Mouse (Mus musculus) spleen, adult 2 months (tissue): ENCODE measurements around the gene Neurl1a. TPM values are rescaled to one million over a fixed set of nuclear protein-coding genes. Genes with fewer than 3 reads are reported as not detected.
"Not testable (repeated sequence)": the region's sequence is repeated elsewhere in the genome, so short reads cannot be mapped to it uniquely, and the experiment has no call there.

Source experiments
- DNase-seq, 2 experiments: peaks; one replicate each; pipeline versions ENCODE4 v3.0.0 to v3.0.0-alpha.2; 2012 to 2021; ENCODE audit warnings: low spot score in 2 of 2, low read depth in 1 of 2
- H3K27ac ChIP-seq: fragments of 200-500 bp; 2 replicates; pipeline ENCODE4 v1.5.1; 2012; ENCODE audit warnings: low read length, inconsistent platforms; ENCODE audit not compliant: insufficient read depth
- H3K27me3 ChIP-seq: fragments of 200-500 bp; 2 replicates; pipeline ENCODE4 v1.6.1; 2012; ENCODE audit warnings: mild to moderate bottlenecking, moderate library complexity, low read length, inconsistent platforms; ENCODE audit not compliant: control insufficient read depth, insufficient read depth
- H3K36me3 ChIP-seq: fragments of 200-500 bp; 2 replicates; pipeline ENCODE4 v1.6.1; 2012; ENCODE audit warnings: mild to moderate bottlenecking, low read length, inconsistent platforms; ENCODE audit not compliant: control insufficient read depth, insufficient read depth
- H3K4me1 ChIP-seq: fragments of 200-500 bp; 2 replicates; pipeline ENCODE4 v1.6.1; 2011; ENCODE audit warnings: inconsistent platforms; ENCODE audit not compliant: control insufficient read depth, insufficient read depth, insufficient read length
- H3K4me3 ChIP-seq: fragments of 200-500 bp; 2 replicates; pipeline ENCODE4 v1.5.1; 2011; ENCODE audit warnings: mild to moderate bottlenecking, inconsistent platforms; ENCODE audit not compliant: insufficient read depth, insufficient read length; ENCODE audit errors: extremely low read depth
- CTCF ChIP-seq: fragments of 200-500 bp; IDR thresholded peaks from 2 replicates; pipeline ENCODE4 v1.5.1; 2011; ENCODE audit warnings: mild to moderate bottlenecking, inconsistent platforms; ENCODE audit not compliant: insufficient read depth, insufficient read length, insufficient replicate concordance; ENCODE audit errors: extremely low read depth
- POLR2A ChIP-seq: fragments of 200-500 bp; IDR thresholded peaks from 2 replicates; pipeline ENCODE4 v1.6.1; 2011; ENCODE audit warnings: low read depth, low read length, inconsistent platforms
- WGBS: fragments of 180-500 bp; shearing (Covaris S2); methylation state at CpG from one replicate; pipeline ENCODE4 v1.1.7; 2018; 5-methylcytosine and 5-hydroxymethylcytosine counted together
- polyA plus RNA-seq: library from polyadenylated mRNA; depleted of rRNA; stranded (reverse); fragments of >200 nt; gene quantifications from 2 replicates; pipeline ENCODE4 v1.2.3, GENCODE M21; 2012

Neurl1a gene
- polyA plus RNA-seq, 1 experiment: 2.6 TPM

DNA sequence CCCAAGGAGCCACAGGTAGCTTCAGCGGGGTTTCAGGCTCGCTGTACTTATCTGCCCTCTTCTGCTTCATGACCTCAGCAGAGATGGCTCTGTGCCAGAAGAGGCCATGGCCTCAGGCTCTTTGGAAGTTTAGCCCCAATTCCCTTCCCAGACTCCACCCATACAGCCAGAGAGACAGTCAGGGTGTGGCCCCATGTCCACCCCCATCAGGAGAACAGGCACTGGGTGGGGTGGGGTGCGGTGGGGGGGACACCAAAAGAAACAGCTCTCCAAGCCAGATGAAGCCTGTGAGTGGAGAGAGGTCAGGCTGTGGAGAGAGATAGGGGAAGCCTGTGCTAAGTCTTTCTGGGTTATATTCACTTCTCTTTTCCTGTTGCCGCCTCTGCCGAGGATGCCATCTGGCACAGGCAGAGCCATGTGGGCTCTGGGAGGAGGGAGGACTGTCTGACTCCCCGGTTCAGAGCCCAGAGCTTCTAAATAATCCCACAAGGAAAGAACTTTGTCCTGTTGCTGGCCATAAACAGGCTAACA is 41.5 kb upstream of the Neurl1a start:
- no peaks in the 10 kb centered on the region for H3K27me3 ChIP-seq
- no peak for TF ChIP-seq POLR2A
- no peak for TF ChIP-seq CTCF
- H3K27ac ChIP-seq: peak overlapping the region; percentile 95
- H3K36me3 ChIP-seq: peaks cover 16% of the 10 kb centered on the region
- peak overlapping the region; percentile 90 for H3K4me3 ChIP-seq
- peak in 1 of 2 experiments; percentile 44 for DNase-seq
- WGBS: 2% methylated on average over 6 of the region's 6 CpGs
- H3K4me1 ChIP-seq: peaks cover 42% of the 10 kb centered on the region; the same call in 1 of the 2 replicates

GRCm38 (mm10) chr19:47137771-47138421 is 40.7 kb upstream of the Neurl1a start, which contains the start of gene Calhm2:
Gene Calhm2 (minus strand): TSS chr19:47138294.
- H3K27ac ChIP-seq: peak within 1 kb of the TSS; percentile 95
- peak in 1 of 2 experiments; percentile 71 for DNase-seq
- peak within 1 kb of the TSS; percentile 90 for H3K4me3 ChIP-seq
- H3K4me1 ChIP-seq: peaks cover 35% of the 10 kb centered on the region; the same call in 1 of the 2 replicates
- WGBS: under 1% methylated on average over 28 of the region's 28 CpGs
- peaks cover 11% of the 10 kb centered on the region for H3K36me3 ChIP-seq
- TF ChIP-seq CTCF: no peak
- peak; percentile 42 for TF ChIP-seq POLR2A
- H3K27me3 ChIP-seq: no peaks in the 10 kb centered on the region

- not testable (repeated sequence) for H3K27ac ChIP-seq
Measured at GRCm38 (mm10) chr19:47139611-47140010, 39.0 kb upstream of the Neurl1a start.

GRCm38 (mm10) chr19:47142438-47142837 is 36.2 kb upstream of the Neurl1a start:
- H3K36me3 ChIP-seq: no peaks in the 10 kb centered on the region
- no peak for DNase-seq
- H3K27ac ChIP-seq: no peak overlapping the region
- no peaks in the 10 kb centered on the region for H3K27me3 ChIP-seq
- TF ChIP-seq CTCF (no peak), POLR2A (no peak)
- 80% methylated on average over 6 of the region's 6 CpGs for WGBS
- no peak overlapping the region for H3K4me3 ChIP-seq
- H3K4me1 ChIP-seq: peaks cover 7% of the 10 kb centered on the region; the same call in 1 of the 2 replicates

More at GRCm38 (mm10) chr19:47139611-47140010, 39.0 kb upstream of the Neurl1a start:
- not testable (repeated sequence) for DNase-seq, H3K4me3 ChIP-seq, H3K27me3 ChIP-seq, H3K36me3 ChIP-seq
- H3K4me1 ChIP-seq: peaks cover 23% of the 10 kb centered on the region; the same call in 1 of the 2 replicates
- WGBS: 76% methylated on average over 7 of the region's 7 CpGs

DNA sequence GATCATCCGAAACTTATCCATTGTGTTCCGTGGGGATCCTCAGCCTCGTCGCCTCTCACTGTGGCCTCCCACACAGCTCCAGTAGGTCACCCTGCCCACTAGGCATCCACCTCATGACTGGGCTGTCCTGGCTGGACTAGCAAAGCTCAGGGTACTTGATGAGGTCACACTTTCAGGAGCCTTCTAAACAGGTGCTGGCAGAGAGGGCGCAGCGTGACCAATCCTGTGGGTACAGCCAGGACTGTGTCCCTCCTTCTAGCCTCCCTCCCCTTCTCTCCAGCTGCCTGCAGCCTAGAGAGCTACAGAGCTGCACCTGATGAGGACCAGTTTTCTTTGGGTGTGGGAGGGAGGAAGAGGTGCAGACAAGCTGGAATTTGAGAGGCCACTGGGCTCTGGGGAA is 34.5 kb upstream of the Neurl1a start, which contains the start of gene Calhm1:
TSS of gene Calhm1 (minus strand) at position 101 of the 400 bp plus-strand sequence.
- Histone ChIP-seq H3K4me1 (peaks cover 12% of the 10 kb centered on the region; the same call in 1 of the 2 replicates), H3K4me3 (no peak within 1 kb of the TSS), H3K27me3 (no peaks in the 10 kb centered on the region), H3K36me3 (no peaks in the 10 kb centered on the region), H3K27ac (no peak within 1 kb of the TSS)
- no peak for TF ChIP-seq POLR2A
- no peak for TF ChIP-seq CTCF
- DNase-seq: no peak
- 95% methylated on average over 6 of the region's 6 CpGs for WGBS

DNA sequence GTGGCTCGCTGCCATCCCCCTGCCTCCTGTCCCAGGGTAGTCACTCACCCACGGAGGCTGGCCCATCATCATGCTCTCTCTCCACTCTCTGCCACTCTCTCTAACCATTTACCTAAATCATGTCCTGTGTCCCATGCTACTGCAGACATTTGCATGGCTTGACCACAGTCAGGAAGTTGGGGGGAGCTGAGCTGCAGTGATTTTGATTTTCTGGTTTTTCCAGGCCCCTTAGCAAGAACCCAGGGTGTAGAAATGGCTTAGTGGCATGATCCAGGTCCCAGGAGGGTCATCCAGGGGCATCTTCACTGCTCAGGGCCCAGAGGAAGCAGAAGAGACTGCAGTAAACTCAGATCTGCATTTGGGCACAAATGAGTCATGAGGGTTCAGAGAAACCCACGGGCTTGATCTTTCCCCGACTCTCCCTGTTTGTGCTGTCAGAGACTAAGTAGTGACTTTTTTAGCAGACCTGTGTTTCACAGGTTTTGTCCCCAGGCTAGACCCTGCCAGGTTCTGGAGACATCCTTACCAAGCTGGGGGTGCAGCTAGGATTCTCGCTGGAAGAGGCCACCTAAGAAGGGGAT is 30.3 kb upstream of the Neurl1a start:
- Histone ChIP-seq H3K4me1 (peaks cover 12% of the 10 kb centered on the region; the same call in 1 of the 2 replicates), H3K4me3 (no peak overlapping the region), H3K36me3 (no peaks in the 10 kb centered on the region), H3K27me3 (no peaks in the 10 kb centered on the region), H3K27ac (no peak overlapping the region)
- TF ChIP-seq CTCF (no peak), POLR2A (no peak)
- peak in 1 of 2 experiments; percentile 33 for DNase-seq
- 31% methylated on average over 5 of the region's 5 CpGs for WGBS
